Comparison of ENCODE assay signal across 9 mouse cellular contexts in the genomic region with DNA sequence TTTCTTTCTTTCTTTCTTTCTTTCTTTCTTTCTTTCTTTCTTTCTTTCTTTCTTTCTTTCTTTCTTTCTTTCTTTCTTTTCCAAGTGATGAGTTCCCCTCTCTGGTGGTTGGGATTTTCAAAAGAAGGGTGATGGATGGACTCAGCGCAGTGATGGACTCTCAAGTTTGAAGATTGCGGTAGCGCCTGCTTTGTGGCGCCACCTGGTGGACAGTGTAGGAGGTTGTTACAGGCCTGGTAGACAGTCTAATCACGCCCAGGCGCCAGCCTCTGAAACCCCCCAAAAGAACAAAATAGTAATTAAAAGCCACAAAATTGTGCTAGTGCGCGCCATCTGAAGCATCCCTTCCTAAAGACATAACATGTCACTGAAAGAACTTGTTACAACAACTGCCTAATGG. TPM values are rescaled to one million over a fixed set of nuclear protein-coding genes. Genes with fewer than 3 reads are reported as not detected.
DNase-seq lines count a peak whose midpoint lies in the region; ATAC-seq lines count a peak whose summit lies in the region.
"Had no signal": no experiment of that assay in that cellular context is flagged by ENCODE, and none has a peak within 500 bp of the region (broad histone marks: within the 10 kb centered on the region; RNA-seq: fewer than 3 reads in every experiment).

No protein-coding gene starts in this region.

- H3K27ac ChIP-seq in hindbrain, embryonic 11.5 days (ENCODE audit: low read depth, low read length): no peak overlapping the region
- no peak overlapping the region for H3K27ac ChIP-seq in hindbrain, embryonic 12.5 days
- H3K27ac ChIP-seq in forebrain, embryonic 14.5 days (ENCODE audit: low read depth, low read length): no peak overlapping the region
- H3K27ac ChIP-seq in neural tube, embryonic 11.5 days (ENCODE audit: low read depth, low read length): no peak overlapping the region
- H3K27ac ChIP-seq: macrophage had no signal

- ATAC-seq in hindbrain, embryonic 11.5 days (ENCODE audit: low FRiP score): no peak
- ATAC-seq in hindbrain, embryonic 12.5 days (ENCODE audit: low FRiP score): no peak
- ATAC-seq in forebrain, embryonic 14.5 days: 0 out of 2 replicates have a peak, but pooled peaks have one; percentile 10
- no peak for ATAC-seq in neural tube, embryonic 11.5 days (ENCODE audit: insufficient read depth, low FRiP score, low TSS enrichment)

- no peaks in the 10 kb centered on the region for H3K9me3 ChIP-seq in hindbrain, embryonic 11.5 days (ENCODE audit: control insufficient read depth, low read length)
- H3K9me3 ChIP-seq in hindbrain, embryonic 12.5 days (replicated peaks): no peaks in the 10 kb centered on the region
- no peaks in the 10 kb centered on the region for H3K9me3 ChIP-seq in forebrain, embryonic 14.5 days (replicated peaks; ENCODE audit: control insufficient read depth, low read length)
- H3K9me3 ChIP-seq in neural tube, embryonic 11.5 days (ENCODE audit: control insufficient read depth, low read length): no peaks in the 10 kb centered on the region

- H3K27me3 ChIP-seq in hindbrain, embryonic 11.5 days (ENCODE audit: control insufficient read depth, insufficient read depth, low read length): peaks cover 73% of the 10 kb centered on the region
- H3K27me3 ChIP-seq in hindbrain, embryonic 12.5 days: peaks cover 90% of the 10 kb centered on the region
- peaks cover 41% of the 10 kb centered on the region for H3K27me3 ChIP-seq in forebrain, embryonic 14.5 days (replicated peaks; ENCODE audit: control insufficient read depth, insufficient read depth, low read length)
- H3K27me3 ChIP-seq in neural tube, embryonic 11.5 days (ENCODE audit: control insufficient read depth, insufficient read depth, low read length): peaks cover 75% of the 10 kb centered on the region

- no peak overlapping the region for H3K4me2 ChIP-seq in hindbrain, embryonic 11.5 days (replicated peaks; ENCODE audit: low read depth, low read length)
- no peak overlapping the region for H3K4me2 ChIP-seq in hindbrain, embryonic 12.5 days (replicated peaks)
- no peak overlapping the region for H3K4me2 ChIP-seq in forebrain, embryonic 14.5 days (ENCODE audit: low read length)
- no peak overlapping the region for H3K4me2 ChIP-seq in neural tube, embryonic 11.5 days (ENCODE audit: low read depth)

- H3K36me3 ChIP-seq in hindbrain, embryonic 11.5 days (ENCODE audit: control insufficient read depth, insufficient read depth, low read length): no peaks in the 10 kb centered on the region
- no peaks in the 10 kb centered on the region for H3K36me3 ChIP-seq in hindbrain, embryonic 12.5 days
- H3K36me3 ChIP-seq in forebrain, embryonic 14.5 days (ENCODE audit: control insufficient read depth, insufficient read depth, low read length): peaks cover 5% of the 10 kb centered on the region; the same call in 1 of the 2 replicates
- H3K36me3 ChIP-seq in neural tube, embryonic 11.5 days (ENCODE audit: control insufficient read depth, insufficient read depth, low read length): no peaks in the 10 kb centered on the region

- WGBS in hindbrain, embryonic 11.5 days: under 1% methylated on average over 8 of the region's 8 CpGs
- whole genome bisulfite sequencing in hindbrain, embryonic 12.5 days: 0% methylated on average over 8 of the region's 8 CpGs
- 0% methylated on average over 8 of the region's 8 CpGs for WGBS in forebrain, embryonic 14.5 days
- WGBS in large intestine, adult 2 months: 4% methylated on average over 8 of the region's 8 CpGs
- WGBS in neural tube, embryonic 11.5 days: 2% methylated on average over 8 of the region's 8 CpGs

- peaks cover 13% of the 10 kb centered on the region for H3K4me1 ChIP-seq in hindbrain, embryonic 11.5 days (replicated peaks; ENCODE audit: control insufficient read depth, insufficient read depth, low read length)
- H3K4me1 ChIP-seq in hindbrain, embryonic 12.5 days: peaks cover 22% of the 10 kb centered on the region
- peaks cover 9% of the 10 kb centered on the region for H3K4me1 ChIP-seq in forebrain, embryonic 14.5 days (ENCODE audit: control insufficient read depth, insufficient read depth, low read length)
- H3K4me1 ChIP-seq in neural tube, embryonic 11.5 days (ENCODE audit: control insufficient read depth, insufficient read depth, low read length): peaks cover 10% of the 10 kb centered on the region

- no peak overlapping the region for H3K9ac ChIP-seq in hindbrain, embryonic 11.5 days (ENCODE audit: low read depth, low read length)
- no peak overlapping the region for H3K9ac ChIP-seq in hindbrain, embryonic 12.5 days
- no peak overlapping the region for H3K9ac ChIP-seq in forebrain, embryonic 14.5 days (ENCODE audit: low read length)
- no peak overlapping the region for H3K9ac ChIP-seq in neural tube, embryonic 11.5 days (ENCODE audit: low read length)

- H3K4me3 ChIP-seq in hindbrain, embryonic 11.5 days (ENCODE audit: low read depth, low read length): no peak overlapping the region
- H3K4me3 ChIP-seq in hindbrain, embryonic 12.5 days: no peak overlapping the region
- H3K4me3 ChIP-seq in forebrain, embryonic 14.5 days (ENCODE audit: low read depth, low read length): no peak overlapping the region
- no peak overlapping the region for H3K4me3 ChIP-seq in neural tube, embryonic 11.5 days (ENCODE audit: low read depth, low read length)

- DNase-seq in hindbrain, embryonic 11.5 days (ENCODE audit: low spot score): peak; percentile 93
- peak; percentile 66 for DNase-seq in CD4-positive helper T cell, adult 2 months (ENCODE audit: low read depth, low spot score)
- peak; percentile 85 for DNase-seq in adrenal gland, postnatal 10 days
- DNase-seq in forebrain, embryonic 14.5 days (ENCODE audit: low spot score): peak; percentile 90
- DNase-seq in large intestine, adult 2 months (ENCODE audit: low read depth, low spot score): peak; percentile 47
- peak; percentile 85 for DNase-seq in neural tube, embryonic 11.5 days (ENCODE audit: low spot score)
- DNase-seq in thymus, postnatal 25 days: peak; percentile 79

RNA-seq across cellular contexts. Expression of a gene that starts 1.3 kb away (rescaled TPM):
- polyA plus RNA-seq in hindbrain, embryonic 11.5 days (2014; fragmentation: Nextera tagmentation; extraction: Ambion mirVana): 1.9 and 2.2 TPM in 2 replicates
- polyA plus RNA-seq in hindbrain, embryonic 12.5 days (2016; fragmentation: Nextera tagmentation; extraction: Ambion mirVana): 4.7 and 5.3 TPM in 2 replicates
- under 1 TPM; 0.09 to 0.24 TPM for total RNA-seq in adrenal gland, postnatal 10 days (2021)
- 44.8 and 51.2 TPM in 2 replicates for polyA plus RNA-seq in forebrain, embryonic 14.5 days (2014; fragmentation: Nextera tagmentation; extraction: Ambion mirVana)
- polyA plus RNA-seq in large intestine, adult 2 months (2012; rRNA removed): 0.08 and 0.17 TPM in 2 replicates
- polyA plus RNA-seq in neural tube, embryonic 11.5 days (2014; fragmentation: Nextera tagmentation; extraction: Ambion mirVana): 2.2 TPM in 2 replicates
- polyA plus RNA-seq: macrophage had no signal

RNA-seq across cellular contexts. Expression of a gene that starts 19.9 kb away (rescaled TPM):
- 1.6 and 2.1 TPM in 2 replicates for polyA plus RNA-seq in hindbrain, embryonic 11.5 days (2014; fragmentation: Nextera tagmentation; extraction: Ambion mirVana)
- 8.3 and 10.1 TPM in 2 replicates for polyA plus RNA-seq in hindbrain, embryonic 12.5 days (2016; fragmentation: Nextera tagmentation; extraction: Ambion mirVana)
- under 1 TPM; 0.24 to 0.45 TPM for total RNA-seq in adrenal gland, postnatal 10 days (2021)
- polyA plus RNA-seq in forebrain, embryonic 14.5 days (2014; fragmentation: Nextera tagmentation; extraction: Ambion mirVana): 155 and 176 TPM in 2 replicates
- polyA plus RNA-seq in large intestine, adult 2 months (2012; rRNA removed): 0.25 and 0.36 TPM in 2 replicates
- 1.2 and 2.5 TPM in 2 replicates for polyA plus RNA-seq in neural tube, embryonic 11.5 days (2014; fragmentation: Nextera tagmentation; extraction: Ambion mirVana)
- polyA plus RNA-seq: macrophage had no signal

Comparison
In these comparisons a context has a peak if more than half of its experiments do, and no peak if none do; other contexts are left out.
1. RNA of a gene that starts 19.9 kb away (polyA plus RNA-seq): 155 to 176 TPM in forebrain, embryonic 14.5 days; 8.3 to 10.1 TPM in hindbrain, embryonic 12.5 days, 1.6 to 2.1 TPM in hindbrain, embryonic 11.5 days, 1.2 to 2.5 TPM in neural tube, embryonic 11.5 days and 0.25 to 0.36 TPM in large intestine, adult 2 months; every median in the first group is over 10 times any median in the second.
2. Peak in every context shown above with its lines, with median percentiles within 50 percentile points of each other: DNase-seq.